Mouse (Mus musculus) stomach, postnatal 0 days (tissue): ENCODE measurements at regions not wholly inside any gene's neighbourhood (a gene's known extent, or its start where the extent isn't known, plus 50 kb on each side); places are given as distances from the start of the nearest gene placed in this dataset.

Experiments
- CTCF ChIP-seq: IDR thresholded peaks from 2 replicates; pipeline ENCODE4 v1.5.1; 2016; ENCODE audit warnings: antibody characterized with exemption, low read depth, mild to moderate bottlenecking, moderate library complexity
- EP300 ChIP-seq: optimal IDR thresholded peaks from 2 replicates; pipeline ENCODE3; 2016; ENCODE audit warnings: antibody characterized with exemption

GRCm38 (mm10) chr5:52075096-52075495 is 115.2 kb downstream of the Dhx15 start:
- TF ChIP-seq CTCF: no peak
- no peak for TF ChIP-seq EP300
